Mouse (Mus musculus): ENCODE measurements around the gene Wars. TPM values are rescaled to one million over a fixed set of nuclear protein-coding genes. Genes with fewer than 3 reads are reported as not detected.

Wars gene
- polyA plus RNA-seq, 1 experiment from 2014 or later = 77.2 TPM

DNA sequence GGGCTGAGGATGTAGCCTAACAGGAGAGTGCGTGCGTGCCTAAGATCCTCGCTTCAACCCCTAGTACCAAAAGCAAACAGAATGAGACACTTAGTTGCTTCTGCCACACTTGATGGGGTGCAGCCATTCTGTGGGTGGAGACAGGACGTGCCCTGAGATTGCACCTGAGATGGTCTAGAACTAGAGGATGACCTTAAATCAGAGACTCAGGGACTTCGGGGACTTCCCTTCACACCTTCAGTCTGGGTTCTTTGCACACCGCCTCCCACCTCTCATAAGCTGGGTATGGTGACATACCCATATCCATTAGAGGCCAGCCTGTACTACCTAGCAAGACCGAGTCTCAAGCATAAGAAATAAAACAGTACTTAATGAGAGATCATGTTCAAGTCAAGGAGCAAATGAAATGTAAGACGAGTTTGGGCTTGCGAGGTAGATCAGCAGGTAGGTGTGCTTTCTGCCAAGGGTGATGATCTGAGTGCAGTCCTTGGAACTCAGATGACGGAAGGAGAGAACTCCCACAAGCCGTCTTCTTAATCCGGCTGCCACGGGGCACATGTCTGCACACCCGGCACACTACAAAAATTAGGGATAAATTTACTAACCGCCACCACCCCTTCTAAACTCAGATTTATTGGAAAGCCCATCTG lies 69.6 kb downstream of the Wars start:
- H3K27ac ChIP-seq (ENCODE audit: low read depth, low read length) = no peak overlapping the region
- H3K9me3 ChIP-seq (replicated peaks; ENCODE audit: control insufficient read depth, low read length) = no peaks in the 10 kb centered on the region
- peaks cover 8% of the 10 kb centered on the region for H3K36me3 ChIP-seq (ENCODE audit: control insufficient read depth, insufficient read depth, low read length)
- no peaks in the 10 kb centered on the region for H3K27me3 ChIP-seq (ENCODE audit: control insufficient read depth, insufficient read depth, low read length)
- 89% methylated on average over 15 of the region's 15 CpGs for WGBS (ENCODE audit: insufficient replicate concordance)
- ATAC-seq (replicated peaks; ENCODE audit: insufficient number of reproducible peaks, low FRiP score, low TSS enrichment) = no peak
- H3K4me2 ChIP-seq = no peak overlapping the region
- no peak overlapping the region for H3K9ac ChIP-seq (ENCODE audit: low read depth, low read length)
- no peak overlapping the region for H3K4me3 ChIP-seq (ENCODE audit: low read depth, low read length)
- H3K4me1 ChIP-seq (ENCODE audit: control insufficient read depth, insufficient read depth, low read length) = peaks cover 9% of the 10 kb centered on the region

DNA sequence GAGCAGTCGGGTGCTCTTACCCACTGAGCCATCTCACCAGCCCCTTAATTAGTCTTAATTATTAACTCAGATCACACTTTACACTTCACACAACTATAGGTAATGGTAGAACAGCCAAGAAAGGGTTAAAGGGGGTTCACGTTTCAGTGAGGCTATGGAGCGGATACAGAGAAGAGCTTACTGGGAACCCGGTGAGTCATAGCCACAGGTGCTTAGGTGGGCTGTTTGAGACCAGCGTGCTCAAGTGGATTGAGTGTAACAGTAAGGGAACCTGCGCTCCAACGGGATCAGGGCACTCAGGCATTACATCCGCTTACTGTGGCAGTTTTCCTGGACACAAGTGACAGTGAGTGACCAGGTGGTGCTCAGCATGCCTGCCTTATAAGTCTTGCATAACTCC lies 70.9 kb downstream of the Wars start:
- no peak overlapping the region for H3K27ac ChIP-seq (ENCODE audit: low read depth, low read length)
- H3K4me1 ChIP-seq (ENCODE audit: control insufficient read depth, insufficient read depth, low read length) = peaks cover 9% of the 10 kb centered on the region
- no peak overlapping the region for H3K4me3 ChIP-seq (ENCODE audit: low read depth, low read length)
- no peak overlapping the region for H3K9ac ChIP-seq (ENCODE audit: low read depth, low read length)
- no peak overlapping the region for H3K4me2 ChIP-seq
- no peak for ATAC-seq (replicated peaks; ENCODE audit: insufficient number of reproducible peaks, low FRiP score, low TSS enrichment)
- H3K27me3 ChIP-seq (ENCODE audit: control insufficient read depth, insufficient read depth, low read length) = no peaks in the 10 kb centered on the region
- peaks cover 8% of the 10 kb centered on the region for H3K36me3 ChIP-seq (ENCODE audit: control insufficient read depth, insufficient read depth, low read length)
- H3K9me3 ChIP-seq (replicated peaks; ENCODE audit: control insufficient read depth, low read length) = no peaks in the 10 kb centered on the region
- WGBS (ENCODE audit: insufficient replicate concordance) = 69% methylated on average over 8 of the region's 8 CpGs

DNA sequence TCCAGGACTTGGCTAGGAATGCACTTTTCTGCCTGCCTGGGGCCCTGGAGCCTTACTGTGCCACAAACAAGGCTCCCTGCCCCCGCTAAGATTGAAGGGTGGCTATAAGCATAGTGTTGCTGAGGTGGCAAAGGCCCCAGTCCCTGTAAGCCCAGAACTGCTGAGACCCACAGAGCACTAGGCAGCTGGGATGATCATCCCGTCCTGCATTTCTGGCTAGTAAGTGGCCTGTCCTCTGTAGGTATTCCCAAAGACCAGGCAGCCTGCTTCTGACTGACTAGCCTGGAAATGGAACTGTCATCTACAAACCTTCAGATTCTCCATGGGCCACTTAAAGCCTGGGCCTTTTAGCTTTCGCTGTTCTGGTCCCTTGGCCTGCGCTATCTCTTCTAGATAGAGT lies 73.5 kb downstream of the Wars start:
- no peak overlapping the region for H3K4me3 ChIP-seq (ENCODE audit: low read depth, low read length)
- no peak overlapping the region for H3K4me2 ChIP-seq
- H3K36me3 ChIP-seq (ENCODE audit: control insufficient read depth, insufficient read depth, low read length) = peaks cover 6% of the 10 kb centered on the region; the same call in 1 of the 2 replicates
- no peak overlapping the region for H3K27ac ChIP-seq (ENCODE audit: low read depth, low read length)
- H3K27me3 ChIP-seq (ENCODE audit: control insufficient read depth, insufficient read depth, low read length) = no peaks in the 10 kb centered on the region
- H3K4me1 ChIP-seq (ENCODE audit: control insufficient read depth, insufficient read depth, low read length) = peaks cover 9% of the 10 kb centered on the region
- H3K9ac ChIP-seq (ENCODE audit: low read depth, low read length) = no peak overlapping the region
- H3K9me3 ChIP-seq (replicated peaks; ENCODE audit: control insufficient read depth, low read length) = no peaks in the 10 kb centered on the region
- ATAC-seq (replicated peaks; ENCODE audit: insufficient number of reproducible peaks, low FRiP score, low TSS enrichment) = no peak
- 70% methylated on average over 4 of the region's 4 CpGs for WGBS (ENCODE audit: insufficient replicate concordance)

DNA sequence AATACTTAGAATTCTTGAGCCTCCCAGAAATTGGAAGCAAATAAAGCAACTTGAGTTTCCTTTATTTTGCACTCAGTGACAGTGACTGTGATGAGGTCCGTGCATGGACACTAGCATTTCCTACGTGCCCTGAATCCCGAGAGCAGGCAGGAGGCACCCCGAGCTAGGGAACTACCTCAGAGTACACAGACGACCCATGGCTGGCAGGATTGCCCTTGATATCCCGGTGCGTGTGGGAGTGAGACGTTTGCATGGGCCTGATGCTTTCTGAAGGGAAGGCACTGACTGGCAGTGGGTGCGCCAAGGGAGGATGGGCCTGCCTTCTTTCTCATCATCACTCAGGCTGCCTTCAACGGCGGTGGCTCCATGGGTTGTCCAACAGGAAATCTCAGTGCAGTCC lies 77.4 kb downstream of the Wars start:
- 80% methylated on average over 11 of the region's 11 CpGs for WGBS (ENCODE audit: insufficient replicate concordance)
- Histone ChIP-seq H3K9me3 (replicated peaks; ENCODE audit: control insufficient read depth, low read length) (no peaks in the 10 kb centered on the region), H3K9ac (ENCODE audit: low read depth, low read length) (no peak overlapping the region), H3K27ac (ENCODE audit: low read depth, low read length) (no peak overlapping the region), H3K4me3 (ENCODE audit: low read depth, low read length) (no peak overlapping the region), H3K4me1 (ENCODE audit: control insufficient read depth, insufficient read depth, low read length) (peaks cover 9% of the 10 kb centered on the region), H3K4me2 (no peak overlapping the region), H3K36me3 (ENCODE audit: control insufficient read depth, insufficient read depth, low read length) (peaks cover 9% of the 10 kb centered on the region), H3K27me3 (ENCODE audit: control insufficient read depth, insufficient read depth, low read length) (no peaks in the 10 kb centered on the region)
- no peak for ATAC-seq (replicated peaks; ENCODE audit: insufficient number of reproducible peaks, low FRiP score, low TSS enrichment)

DNA sequence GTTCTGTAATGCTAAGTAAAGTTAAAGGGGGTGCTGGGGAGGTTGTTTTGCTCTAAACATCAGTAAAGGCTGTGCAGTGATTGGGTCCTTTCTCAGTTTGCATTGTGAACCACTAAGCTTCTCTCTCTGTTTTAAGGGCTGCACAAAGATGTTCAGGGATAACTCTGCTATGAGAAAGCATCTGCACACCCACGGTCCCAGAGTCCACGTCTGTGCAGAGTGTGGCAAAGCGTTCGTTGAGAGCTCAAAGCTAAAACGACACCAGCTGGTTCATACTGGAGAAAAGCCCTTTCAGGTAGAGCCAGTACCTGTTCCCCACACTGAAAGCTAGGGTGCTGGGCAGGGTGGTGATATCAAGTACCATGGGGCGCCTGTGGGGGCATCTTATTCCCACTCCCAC lies 79.5 kb downstream of the Wars start:
- H3K9ac ChIP-seq (ENCODE audit: low read depth, low read length) = no peak overlapping the region
- 86% methylated on average over 6 of the region's 6 CpGs for WGBS (ENCODE audit: insufficient replicate concordance)
- no peaks in the 10 kb centered on the region for H3K9me3 ChIP-seq (replicated peaks; ENCODE audit: control insufficient read depth, low read length)
- H3K27ac ChIP-seq (ENCODE audit: low read depth, low read length) = no peak overlapping the region
- H3K4me2 ChIP-seq = no peak overlapping the region
- H3K36me3 ChIP-seq (ENCODE audit: control insufficient read depth, insufficient read depth, low read length) = peaks cover 11% of the 10 kb centered on the region
- no peak for ATAC-seq (replicated peaks; ENCODE audit: insufficient number of reproducible peaks, low FRiP score, low TSS enrichment)
- no peaks in the 10 kb centered on the region for H3K27me3 ChIP-seq (ENCODE audit: control insufficient read depth, insufficient read depth, low read length)
- H3K4me1 ChIP-seq (ENCODE audit: control insufficient read depth, insufficient read depth, low read length) = no peaks in the 10 kb centered on the region
- no peak overlapping the region for H3K4me3 ChIP-seq (ENCODE audit: low read depth, low read length)

DNA sequence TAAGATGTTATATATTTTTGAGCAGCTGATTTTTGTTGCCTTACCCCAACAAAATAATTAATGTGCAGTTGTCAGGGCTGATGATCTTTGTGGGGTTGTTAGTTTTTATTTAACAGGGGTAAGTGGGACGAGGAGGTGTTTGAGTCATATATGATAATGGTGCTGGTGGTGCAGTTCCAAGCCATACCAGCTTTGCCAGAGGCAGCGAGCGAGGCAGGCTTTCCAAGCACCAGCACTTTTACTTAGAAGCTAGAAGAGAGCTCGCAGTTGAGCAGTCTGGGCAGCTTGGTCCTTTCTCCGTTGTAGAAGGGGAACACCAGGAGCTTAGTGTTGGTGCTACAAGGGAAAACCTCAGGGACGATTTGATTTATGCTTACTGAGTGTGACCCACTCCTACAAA lies 81.5 kb downstream of the Wars start:
- H3K36me3 ChIP-seq (ENCODE audit: control insufficient read depth, insufficient read depth, low read length) = peaks cover 10% of the 10 kb centered on the region
- ATAC-seq (replicated peaks; ENCODE audit: insufficient number of reproducible peaks, low FRiP score, low TSS enrichment) = no peak

DNA sequence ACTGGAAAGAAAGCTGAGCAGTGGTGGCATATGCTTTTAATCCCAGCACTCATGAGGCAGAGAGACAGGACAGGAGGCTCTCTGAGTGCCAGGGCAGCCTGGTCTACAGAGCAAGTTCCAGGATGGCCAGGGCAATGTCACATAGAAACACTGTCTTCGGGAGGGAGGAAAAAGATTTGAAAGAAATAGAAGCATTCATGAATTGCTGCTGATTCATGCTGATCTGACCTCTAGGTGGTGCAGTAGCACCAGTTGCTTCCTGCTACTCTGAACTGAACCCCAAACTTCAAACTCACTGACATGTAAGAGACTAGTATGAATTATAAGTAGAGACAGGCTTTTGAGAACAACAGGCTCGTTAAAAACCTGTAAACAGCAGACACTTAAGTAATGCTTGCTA lies 82.8 kb downstream of the Wars start:
- no peaks in the 10 kb centered on the region for H3K9me3 ChIP-seq (replicated peaks; ENCODE audit: control insufficient read depth, low read length)
- no peak for ATAC-seq (replicated peaks; ENCODE audit: insufficient number of reproducible peaks, low FRiP score, low TSS enrichment)
- peaks cover 5% of the 10 kb centered on the region for H3K36me3 ChIP-seq (ENCODE audit: control insufficient read depth, insufficient read depth, low read length)
- 0 out of 2 replicates have a peak, but pooled peaks cover 3% of the 10 kb centered on the region for H3K4me1 ChIP-seq (ENCODE audit: control insufficient read depth, insufficient read depth, low read length)
- H3K4me3 ChIP-seq (ENCODE audit: low read depth, low read length) = no peak overlapping the region
- no peak overlapping the region for H3K27ac ChIP-seq (ENCODE audit: low read depth, low read length)
- no peak overlapping the region for H3K9ac ChIP-seq (ENCODE audit: low read depth, low read length)
- H3K27me3 ChIP-seq (ENCODE audit: control insufficient read depth, insufficient read depth, low read length) = no peaks in the 10 kb centered on the region
- 57% methylated on average over 2 of the region's 2 CpGs for WGBS (ENCODE audit: insufficient replicate concordance)
- no peak overlapping the region for H3K4me2 ChIP-seq

More for the DNA sequence above, 81.5 kb downstream of the Wars start:
- H3K4me3 ChIP-seq (ENCODE audit: low read depth, low read length) = no peak overlapping the region
- H3K4me1 ChIP-seq (ENCODE audit: control insufficient read depth, insufficient read depth, low read length) = 0 out of 2 replicates have a peak, but pooled peaks cover 3% of the 10 kb centered on the region
- no peaks in the 10 kb centered on the region for H3K9me3 ChIP-seq (replicated peaks; ENCODE audit: control insufficient read depth, low read length)
- no peaks in the 10 kb centered on the region for H3K27me3 ChIP-seq (ENCODE audit: control insufficient read depth, insufficient read depth, low read length)
- no peak overlapping the region for H3K4me2 ChIP-seq
- no peak overlapping the region for H3K9ac ChIP-seq (ENCODE audit: low read depth, low read length)
- H3K27ac ChIP-seq (ENCODE audit: low read depth, low read length) = no peak overlapping the region
- 85% methylated on average over 6 of the region's 6 CpGs for WGBS (ENCODE audit: insufficient replicate concordance)

DNA sequence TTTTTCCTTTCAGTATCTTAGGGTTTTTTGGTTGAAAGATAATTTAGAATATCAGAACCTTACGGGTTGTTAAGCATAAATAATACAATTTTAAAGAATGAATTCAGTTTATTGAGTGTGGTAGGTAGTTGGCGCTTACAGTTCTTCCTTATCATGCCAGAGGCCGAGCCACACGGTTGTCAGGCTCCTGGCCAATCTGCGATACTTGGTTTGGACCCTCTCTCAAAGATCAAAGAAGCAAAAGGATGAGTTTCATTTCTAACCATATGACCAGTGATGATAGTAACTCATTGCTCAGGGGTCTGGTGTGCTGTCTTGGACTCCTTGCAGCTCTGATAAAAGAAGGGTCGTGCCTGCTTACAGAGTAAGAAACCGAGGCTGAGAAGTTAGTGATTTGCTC lies 83.7 kb downstream of the Wars start:
- Histone ChIP-seq H3K36me3 (ENCODE audit: control insufficient read depth, insufficient read depth, low read length) (peaks cover 5% of the 10 kb centered on the region), H3K4me3 (ENCODE audit: low read depth, low read length) (no peak overlapping the region), H3K4me2 (no peak overlapping the region), H3K27ac (ENCODE audit: low read depth, low read length) (no peak overlapping the region), H3K4me1 (ENCODE audit: control insufficient read depth, insufficient read depth, low read length) (0 out of 2 replicates have a peak, but pooled peaks cover 3% of the 10 kb centered on the region), H3K9ac (ENCODE audit: low read depth, low read length) (no peak overlapping the region), H3K27me3 (ENCODE audit: control insufficient read depth, insufficient read depth, low read length) (no peaks in the 10 kb centered on the region), H3K9me3 (replicated peaks; ENCODE audit: control insufficient read depth, low read length) (no peaks in the 10 kb centered on the region)
- WGBS (ENCODE audit: insufficient replicate concordance) = 79% methylated on average over 7 of the region's 7 CpGs
- no peak for ATAC-seq (replicated peaks; ENCODE audit: insufficient number of reproducible peaks, low FRiP score, low TSS enrichment)
